Mouse (Mus musculus): ENCODE measurements around the gene Srrm3. TPM values are rescaled to one million over a fixed set of nuclear protein-coding genes. Genes with fewer than 3 reads are reported as not detected.
A peak's percentile ranks its signal among the peaks of the same experiment; 100 is the strongest.

Gene Srrm3
- total RNA-seq, 2 experiments from 2014 or later = 1.6 to 3.4 TPM

- no peak for DNase-seq
These were observed 63.2 kb downstream of the Srrm3 start for GRCm38 (mm10) chr5:135869661-135870423.

GRCm38 (mm10) chr5:135870505-135870904 is 63.8 kb downstream of the Srrm3 start:
- no peak for DNase-seq

- DNase-seq = no peak
These were observed 66.3 kb downstream of the Srrm3 start for GRCm38 (mm10) chr5:135872996-135873395.

GRCm38 (mm10) chr5:135873753-135874152 is 67.1 kb downstream of the Srrm3 start:
- DNase-seq = no peak

DNA sequence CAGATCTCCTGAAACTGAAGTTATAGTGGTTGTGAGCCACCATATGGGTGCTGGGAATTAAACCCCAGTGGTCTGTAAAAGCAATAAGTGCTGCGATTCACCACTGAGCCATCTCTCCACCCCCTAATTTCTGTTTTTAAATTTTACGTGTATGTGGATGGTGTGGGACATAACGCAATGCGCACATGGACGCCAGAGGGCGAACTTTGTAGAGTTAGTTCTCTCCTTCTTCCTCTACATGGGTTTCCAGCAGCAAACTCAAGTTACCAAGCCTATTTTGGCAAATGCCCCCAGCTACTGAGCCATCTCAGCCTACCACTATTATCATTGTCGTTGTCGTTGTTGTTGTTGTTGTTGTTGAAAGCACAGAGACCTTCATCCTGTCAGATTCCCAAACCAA is 70.5 kb downstream of the Srrm3 start:
- DNase-seq = peak; percentile 68 to 80

GRCm38 (mm10) chr5:135877831-135878231 is 71.1 kb downstream of the Srrm3 start:
- DNase-seq = peak; percentile 57 to 75

GRCm38 (mm10) chr5:135879449-135880158 is 72.9 kb downstream of the Srrm3 start:
- DNase-seq = peak; percentile 91 to 94

GRCm38 (mm10) chr5:135884641-135885040 is 78.0 kb downstream of the Srrm3 start:
- no peak for DNase-seq

GRCm38 (mm10) chr5:135887675-135888102 is 81.0 kb downstream of the Srrm3 start, which contains the start of gene Hspb1:
TSS of gene Hspb1 (plus strand) at chr5:135887919.
- DNase-seq = peak; percentile 86 to 92

DNA sequence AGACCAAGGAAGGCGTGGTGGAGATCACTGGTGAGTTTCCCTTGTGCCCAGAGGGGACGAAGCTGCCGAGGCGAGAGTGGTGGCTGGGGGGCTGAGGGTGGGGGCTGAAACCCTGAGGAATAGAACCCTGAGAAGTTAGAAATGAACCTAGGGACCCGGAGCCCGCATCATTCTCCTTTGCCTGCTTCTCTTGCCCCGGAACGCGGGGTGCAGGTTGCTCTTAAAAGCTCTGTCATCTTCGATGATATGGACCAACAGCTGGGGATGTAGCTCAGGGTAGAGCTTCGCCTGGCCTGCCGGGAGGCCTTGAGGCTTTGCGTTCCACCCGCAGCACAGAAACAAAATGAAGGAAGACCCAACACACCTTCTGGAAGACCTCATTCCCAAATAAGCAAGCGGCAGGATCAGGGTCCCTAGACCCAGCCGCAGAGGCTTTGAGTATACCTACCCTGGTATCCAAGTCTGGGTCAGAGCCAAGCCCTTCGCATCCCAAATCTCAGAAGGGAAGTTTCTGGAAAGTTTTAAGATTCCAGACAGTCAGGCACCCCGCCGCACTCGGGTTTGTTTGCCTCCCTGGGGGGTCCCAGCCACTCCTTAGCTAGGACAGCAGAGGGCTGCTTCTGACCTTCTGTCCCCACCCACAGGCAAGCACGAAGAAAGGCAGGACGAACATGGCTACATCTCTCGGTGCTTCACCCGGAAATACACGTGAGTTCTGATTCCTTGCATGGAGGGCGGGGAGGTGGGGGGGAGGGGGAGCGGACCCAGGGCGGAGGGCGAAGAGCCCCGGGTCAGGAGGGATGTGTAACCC is 81.9 kb downstream of the Srrm3 start:
- DNase-seq = no peak

- DNase-seq = no peak
These were observed 83.6 kb downstream of the Srrm3 start for GRCm38 (mm10) chr5:135890323-135890722.

DNA sequence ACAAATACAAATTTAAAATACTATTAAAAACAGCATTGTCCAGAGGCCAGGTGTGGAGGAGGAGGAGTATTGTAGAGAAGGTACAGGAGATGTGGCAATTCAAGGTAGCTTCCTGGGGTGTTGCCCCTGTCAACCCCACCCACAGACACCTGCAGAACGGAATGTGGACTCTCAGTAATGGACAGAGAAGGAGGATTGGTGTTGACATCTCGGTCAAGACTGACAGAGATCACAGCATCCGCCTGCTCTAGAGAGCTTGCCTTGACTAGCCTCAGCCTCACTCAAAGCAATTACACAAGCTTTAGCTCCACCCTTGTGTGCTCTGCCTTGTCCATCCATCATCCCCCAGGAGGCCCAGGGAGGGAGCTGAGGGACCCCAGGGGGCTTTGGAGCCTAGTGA is 84.2 kb downstream of the Srrm3 start:
- DNase-seq = no peak

DNA sequence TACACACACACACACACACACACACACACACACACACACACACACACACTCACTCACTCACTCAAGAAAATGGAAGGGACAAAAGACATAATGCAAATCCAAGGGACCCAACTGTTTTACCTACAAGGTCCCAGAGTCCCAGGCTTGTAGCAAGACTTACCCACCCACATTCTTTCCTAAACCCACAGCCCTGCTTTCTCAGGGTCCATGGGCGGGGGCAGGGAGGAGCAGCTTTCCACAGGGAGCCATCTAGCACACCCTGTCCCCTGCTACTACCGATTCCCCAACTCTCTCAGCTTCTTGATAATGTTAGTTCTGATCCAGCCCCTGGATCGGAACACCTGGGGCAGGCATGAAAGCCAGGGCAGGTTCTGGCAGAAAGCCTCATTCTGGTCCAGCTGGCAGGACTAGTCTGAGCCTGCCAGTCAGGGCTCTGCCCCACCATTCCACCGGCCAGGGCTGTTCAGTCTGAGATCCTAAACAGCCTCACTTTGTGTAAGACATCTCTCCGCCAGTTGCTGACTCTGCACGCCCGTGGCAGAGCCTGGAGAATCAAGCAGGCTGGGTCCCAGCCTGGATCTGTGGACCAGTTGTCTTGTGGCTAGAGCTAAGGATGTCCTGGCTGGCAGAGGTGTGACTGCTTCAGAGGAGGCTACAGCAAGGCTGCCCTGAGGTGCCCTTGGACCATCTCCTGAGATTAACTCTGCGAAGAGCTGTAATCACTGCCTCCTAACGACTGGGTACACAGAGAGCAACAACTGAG is 86.1 kb downstream of the Srrm3 start:
- no peak for DNase-seq

- no peak for DNase-seq
These were observed 88.3 kb downstream of the Srrm3 start for GRCm38 (mm10) chr5:135894958-135895357.

DNA sequence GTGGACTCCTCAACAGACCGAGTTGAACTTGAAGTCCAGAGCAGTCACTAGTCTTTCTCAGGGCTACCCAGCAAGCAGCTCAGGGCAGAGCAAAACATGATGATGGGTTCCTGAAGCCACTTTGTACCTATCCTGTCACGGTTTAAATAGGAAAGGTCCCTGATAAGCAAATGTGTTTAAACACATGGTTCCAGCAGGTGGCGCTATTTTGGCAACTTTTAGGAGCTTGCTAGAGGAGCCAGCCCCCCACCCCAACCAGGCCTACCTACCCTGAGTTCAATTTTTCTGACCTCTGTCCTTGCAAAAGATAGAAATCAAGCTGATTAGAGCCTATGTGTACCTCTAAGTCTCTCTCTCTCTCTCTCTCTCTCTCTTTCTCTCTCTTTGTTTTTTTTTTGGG is 91.3 kb downstream of the Srrm3 start:
- DNase-seq = peak in 1 of 2 experiments; percentile 73

GRCm38 (mm10) chr5:135898995-135899394 is 92.3 kb downstream of the Srrm3 start:
- DNase-seq = no peak

DNA sequence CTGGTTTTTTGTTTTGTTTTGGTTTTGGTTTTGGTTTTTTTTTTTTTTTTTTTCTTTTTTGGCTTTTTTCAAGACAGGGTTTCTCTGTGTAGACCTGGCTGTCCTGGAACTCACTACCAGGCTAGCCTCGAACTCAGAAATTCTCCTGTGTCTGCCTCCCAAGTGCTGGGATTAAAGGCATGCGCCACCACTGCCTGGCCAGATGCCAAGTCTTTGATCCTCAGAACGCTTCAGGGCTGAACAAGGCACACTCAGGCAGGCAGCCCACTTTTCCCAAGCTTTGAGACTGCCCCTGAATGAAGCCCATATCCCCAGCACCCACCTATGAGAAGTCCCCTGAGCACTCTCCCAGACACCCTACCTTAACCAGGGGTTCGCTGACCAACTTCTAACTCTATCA is 93.1 kb downstream of the Srrm3 start:
- no peak for DNase-seq

DNA sequence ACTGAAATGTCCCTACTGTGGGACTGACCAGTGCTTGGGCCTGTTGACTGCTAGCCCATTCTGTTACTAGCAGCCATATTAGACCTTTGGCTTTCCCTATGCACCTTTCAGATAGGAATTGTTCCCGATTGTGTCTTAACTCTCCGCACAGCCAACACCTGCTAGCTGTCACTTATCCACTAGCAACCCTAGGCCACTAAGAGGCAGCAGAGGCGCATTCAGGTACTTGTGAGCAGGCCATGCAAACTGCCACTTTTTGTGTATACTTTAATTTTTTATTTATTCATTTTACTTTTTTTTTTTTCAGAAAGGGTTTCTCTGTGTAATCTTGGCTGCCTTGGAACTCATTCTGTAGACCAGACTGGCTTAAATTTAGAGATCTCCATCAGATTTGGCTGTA is 94.0 kb downstream of the Srrm3 start:
- no peak for DNase-seq

DNA sequence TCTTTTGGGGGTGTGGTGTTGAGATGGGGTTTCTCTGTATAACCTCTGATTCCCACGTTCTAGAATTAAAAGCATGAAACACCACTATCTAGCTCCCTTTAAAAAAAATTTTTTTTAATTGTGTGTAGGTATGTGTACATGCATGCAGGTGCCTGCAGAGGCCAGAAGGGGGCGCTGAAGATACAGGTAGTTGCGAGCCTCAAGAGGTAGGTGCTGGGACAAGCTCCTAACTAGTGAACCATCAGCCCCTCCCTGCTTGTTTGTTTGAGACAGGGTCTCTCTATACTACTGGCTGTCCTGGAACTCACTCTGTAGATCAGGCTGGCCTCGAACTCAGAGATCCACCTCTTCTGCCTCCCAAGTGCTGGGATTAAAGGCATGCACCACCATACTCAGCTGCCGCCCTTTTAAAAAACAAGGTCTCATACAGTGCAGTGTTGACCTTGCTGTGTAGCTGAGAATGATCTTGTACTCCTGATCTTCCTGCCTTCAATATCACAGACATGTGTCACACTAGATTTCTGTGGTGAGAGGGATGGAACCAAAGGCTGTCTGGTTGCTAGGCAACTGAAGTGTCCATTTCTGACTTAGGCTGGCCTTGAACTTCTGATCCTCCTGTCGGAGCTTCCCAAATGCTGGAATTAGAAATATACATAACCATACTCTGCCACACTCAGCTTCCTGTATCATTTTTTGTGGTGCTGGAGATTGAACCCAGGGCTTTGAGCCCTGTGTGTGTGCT is 94.8 kb downstream of the Srrm3 start:
- DNase-seq = peak in 1 of 2 experiments; percentile 61

DNA sequence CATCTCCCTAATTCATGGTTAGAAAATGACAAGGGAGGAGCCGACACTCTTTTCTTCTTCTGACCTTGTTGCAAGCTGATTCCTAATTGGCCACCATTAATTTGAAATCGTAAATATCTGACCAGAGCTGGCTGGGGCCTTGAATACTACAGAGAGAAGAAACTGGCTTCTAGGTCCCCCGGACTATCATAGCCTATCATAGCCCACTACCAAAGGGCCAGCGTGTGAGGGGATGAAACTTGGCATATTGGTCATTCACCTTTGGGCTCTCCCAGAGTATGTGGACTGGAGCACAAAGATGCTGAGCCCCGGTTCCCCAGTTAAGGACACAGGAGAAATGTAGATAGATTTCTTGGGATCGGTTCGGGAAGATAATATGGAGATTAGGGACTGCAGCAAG is 96.4 kb downstream of the Srrm3 start:
- no peak for DNase-seq

DNA sequence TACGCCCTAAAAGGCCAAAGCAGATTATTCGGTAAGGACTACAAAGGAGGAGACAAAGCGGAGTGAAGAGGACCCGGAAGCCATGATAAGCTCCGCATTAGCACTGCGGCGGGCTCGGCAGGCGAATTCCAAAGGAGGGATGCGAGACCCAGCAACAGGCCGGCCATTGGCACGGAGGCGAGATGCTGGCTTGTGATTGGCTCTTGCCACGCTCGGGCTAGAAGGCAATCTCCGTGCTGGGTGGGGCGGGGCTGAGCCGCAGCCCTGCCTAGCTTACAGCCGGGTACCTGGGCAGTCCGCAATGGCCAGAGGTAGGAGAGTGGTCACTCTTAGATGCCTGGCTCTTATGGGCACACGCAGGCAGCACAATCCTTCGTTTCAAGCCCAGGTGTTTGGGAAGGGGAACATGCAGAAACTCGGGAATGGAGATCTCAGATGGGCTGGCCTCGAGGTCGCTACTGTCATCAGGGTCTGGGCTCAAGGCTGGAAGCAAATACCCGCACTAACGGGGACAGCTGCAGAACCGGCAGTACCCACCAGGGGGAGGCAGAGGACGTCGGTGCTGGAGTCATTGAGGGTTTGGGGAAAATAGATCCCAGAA is 97.0 kb downstream of the Srrm3 start:
- peak; percentile 94 to 96 for DNase-seq
